Mouse (Mus musculus) left cerebral cortex, adult 6 months (tissue): ENCODE measurements around the gene Ap1g1. TPM values are rescaled to one million over a fixed set of nuclear protein-coding genes. Genes with fewer than 3 reads are reported as not detected.

Experiments
- long read RNA-seq, 2 experiments: library from polyadenylated mRNA; unstranded; transcript quantifications; one replicate each; pipeline ENCODE4 v2.0.0; 2019 to 2020
- polyA plus RNA-seq: library from polyadenylated mRNA; unstranded; fragments of <200 nt; fragmentation: Nextera tagmentation; gene quantifications from 2 replicates; pipeline ENCODE4 v1.2.3, GENCODE M21; 2021

Ap1g1 gene
- 19.9 and 25.1 TPM in 2 replicates for polyA plus RNA-seq
- long read RNA-seq, experiment 1, transcript Ap1g1-201 (23 exons, 3,692 nt) = major isoform, 11 of 77 reads
- long read RNA-seq, experiment 1, transcript Ap1g1-206 (1 exons, 1,096 nt) = minor isoform, 9 of 77 reads
- long read RNA-seq, experiment 1, partial matches to known transcripts = 21 of 77 reads
- long read RNA-seq, experiment 1, other reads (novel, unspliced or antisense) = 35 of 77 reads
- long read RNA-seq, experiment 2, transcript Ap1g1-206 (1 exons, 1,096 nt) = major isoform, 5 of 25 reads
- long read RNA-seq, experiment 2, partial matches to known transcripts = 11 of 25 reads
- long read RNA-seq, experiment 2, other reads (novel, unspliced or antisense) = 6 of 25 reads

DNA sequence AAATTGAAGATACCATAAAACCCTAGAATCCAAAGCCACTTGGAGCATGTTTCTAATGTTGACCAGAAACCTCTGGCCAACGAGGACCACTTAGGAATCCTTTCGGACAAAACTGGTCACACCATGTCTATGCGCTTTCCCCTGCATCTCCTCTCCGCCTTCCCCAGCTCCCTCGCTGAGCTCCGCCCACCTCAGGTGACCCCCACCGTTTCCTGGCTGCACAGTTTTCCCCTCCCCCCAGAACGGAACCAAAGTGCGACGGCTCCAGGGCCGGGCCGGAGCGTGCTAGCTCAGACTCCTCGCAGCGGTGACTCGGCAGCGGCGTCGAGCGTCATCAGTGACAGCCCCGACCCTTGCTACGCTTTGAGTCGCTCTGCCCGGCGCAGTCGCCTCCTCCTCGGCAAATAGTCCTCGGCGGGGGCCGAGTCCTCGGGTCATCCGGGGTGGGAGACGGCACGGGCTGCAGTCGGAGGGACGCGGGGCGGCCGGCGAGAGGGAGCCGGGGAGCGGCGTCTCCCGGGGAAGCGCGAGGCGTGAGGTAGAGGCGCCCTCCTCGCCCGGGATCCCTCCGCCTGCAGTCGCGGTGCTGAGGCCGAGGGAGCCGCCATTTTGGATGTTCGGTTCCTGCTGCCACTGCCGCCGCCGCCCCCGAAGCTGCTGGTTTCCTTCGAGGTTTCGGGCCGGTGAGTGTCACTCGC lies at the start of gene Ap1g1:
Gene Ap1g1 (plus strand): TSS at position 275 of the 698 bp plus-strand sequence.

DNA sequence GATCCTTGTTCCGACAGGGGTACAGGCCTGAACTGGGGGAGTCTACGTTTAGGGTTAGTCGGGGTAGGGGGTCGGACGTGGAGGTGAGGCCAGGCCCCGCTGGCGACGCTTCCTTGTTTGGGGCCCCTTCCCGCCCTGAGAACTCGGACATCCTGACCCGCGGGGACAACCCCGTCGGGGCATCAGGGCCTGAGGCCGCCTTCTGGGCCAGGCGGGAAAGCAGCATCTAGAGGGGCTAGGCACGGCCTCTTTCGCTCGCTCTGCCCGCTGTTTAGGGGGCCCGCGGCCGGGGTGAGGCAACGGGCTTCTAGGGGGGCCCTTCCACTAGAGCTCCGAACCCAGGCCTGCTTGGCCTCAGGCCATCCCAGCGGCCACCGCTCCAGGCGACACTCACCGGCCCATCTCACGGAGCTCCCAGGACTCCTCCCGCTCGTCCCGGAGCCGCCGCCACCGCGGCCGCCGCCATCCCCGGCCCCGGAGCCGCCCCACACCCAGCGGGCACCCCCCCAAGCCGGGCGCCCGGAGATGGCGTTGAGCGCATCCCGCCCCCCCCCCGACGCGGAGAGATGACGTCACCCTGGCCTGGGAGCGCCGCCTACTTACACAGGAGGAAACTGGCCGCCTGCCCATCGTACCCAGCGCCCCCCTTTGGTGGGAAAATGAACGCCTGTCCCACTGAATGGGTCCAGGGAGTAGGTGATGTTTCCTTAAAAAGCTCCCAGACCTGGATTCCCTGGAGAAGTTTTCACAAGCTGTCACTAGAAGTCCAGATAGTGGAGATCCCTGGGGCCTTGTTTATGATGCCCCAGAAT lies 40.9 kb upstream of the Ap1g1 start, which contains the start of gene Atxn1l:
Gene Atxn1l (minus strand): TSS at position 503 of the 812 bp plus-strand sequence.

DNA sequence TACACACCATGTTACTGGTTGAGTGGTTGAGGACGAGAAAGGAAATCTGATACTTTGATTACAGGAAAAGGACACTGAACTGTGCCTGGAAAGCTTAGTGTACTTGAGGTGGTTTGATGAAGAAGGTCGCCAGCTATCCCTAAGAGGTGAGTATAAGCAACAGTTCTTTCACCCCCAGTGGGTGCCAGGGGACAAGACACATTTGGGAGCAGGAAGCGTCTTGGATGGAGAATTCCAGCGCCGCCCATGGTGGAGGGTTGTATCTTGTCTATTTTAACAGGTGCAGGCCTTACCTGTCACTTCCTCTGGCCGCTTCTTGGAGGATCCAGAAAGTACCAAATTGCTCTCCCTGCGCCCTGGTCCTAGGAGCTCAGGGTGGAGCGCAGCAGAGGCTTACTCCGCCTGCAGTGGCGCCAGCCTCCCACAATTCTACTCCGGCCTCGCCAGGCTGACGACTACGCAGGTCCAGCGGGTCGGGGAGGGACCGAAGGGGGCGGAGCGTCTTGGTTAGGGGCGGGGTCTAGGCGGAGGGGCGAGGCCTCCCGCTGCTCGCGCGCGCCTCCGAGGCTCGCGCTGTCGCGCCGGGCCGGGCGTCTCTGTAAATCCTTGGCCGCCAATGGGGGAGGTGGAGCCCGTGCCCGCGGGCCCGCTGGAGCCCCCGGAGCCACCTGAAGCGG lies 89.8 kb downstream of the Ap1g1 start, which contains the start of gene Phlpp2:
Gene Phlpp2 (plus strand): TSS at position 540 of the 677 bp plus-strand sequence.

Other genes with a start within 250 kb of the Ap1g1 start
- gene Dhx38, start 212.7 kb upstream of the Ap1g1 start, polyA plus RNA-seq = 6.7 and 7.2 TPM in 2 replicates
- 78.2 and 101 TPM in 2 replicates for gene Txnl4b, start 212.7 kb upstream of the Ap1g1 start, polyA plus RNA-seq
- gene Hp, start 199.4 kb upstream of the Ap1g1 start, polyA plus RNA-seq = 0.10 TPM in 1 of 2 replicates, not detected in the other
- 14.2 and 23.1 TPM in 2 replicates for gene Dhodh, start 169.9 kb upstream of the Ap1g1 start, polyA plus RNA-seq
- gene Pkd1l3, start 164.0 kb upstream of the Ap1g1 start, polyA plus RNA-seq = 0.08 and 0.27 TPM in 2 replicates
- 62.3 and 71.9 TPM in 2 replicates for gene Ist1, start 85.3 kb upstream of the Ap1g1 start, polyA plus RNA-seq
- 9.1 and 25.7 TPM in 2 replicates for gene Zfp821, start 73.0 kb upstream of the Ap1g1 start, polyA plus RNA-seq
- gene Atxn1l, start 40.8 kb upstream of the Ap1g1 start, polyA plus RNA-seq = 1.8 and 6.6 TPM in 2 replicates
- gene Phlpp2, start 90.0 kb downstream of the Ap1g1 start, polyA plus RNA-seq = 5.7 and 7.5 TPM in 2 replicates
- gene Marveld3, start 183.6 kb downstream of the Ap1g1 start, polyA plus RNA-seq = 0.19 and 0.47 TPM in 2 replicates
- 0.06 TPM in 1 of 2 replicates, not detected in the other for gene Tat, start 211.9 kb downstream of the Ap1g1 start, polyA plus RNA-seq